Mouse (Mus musculus): ENCODE data around the gene Foxn2. TPM values are rescaled to one million over a fixed set of nuclear protein-coding genes. Genes with fewer than 3 reads are reported as not detected.

Gene Foxn2
- 7.5 and 8.8 TPM in 2 replicates for polyA plus RNA-seq (2015; fragmentation: Nextera tagmentation; extraction: Ambion mirVana)

- Histone ChIP-seq H3K36me3 (no peaks in the 10 kb centered on the region), H3K4me2 (peak within 1 kb of the TSS; percentile 84), H3K27ac (peak within 1 kb of the TSS; percentile 92), H3K4me1 (replicated peaks) (peaks cover 12% of the 10 kb centered on the region), H3K27me3 (no peaks in the 10 kb centered on the region), H3K9me3 (replicated peaks) (no peaks in the 10 kb centered on the region), H3K9ac (peak within 1 kb of the TSS; percentile 87), H3K4me3 (peak within 1 kb of the TSS; percentile 82)
- peak; percentile 91 for ATAC-seq (replicated peaks; ENCODE audit: insufficient number of reproducible peaks, insufficient read depth, low FRiP score, low read depth)
- under 1% methylated on average over 45 of the region's 93 CpGs for WGBS
Observed at GRCm38 (mm10) chr17:88440285-88441000, at the start of gene Foxn2. Foxn2 (plus strand) TSS chr17:88440711.

GRCm38 (mm10) chr17:88397501-88397900 lies 43.0 kb upstream of the Foxn2 start:
- H3K36me3 ChIP-seq, result no peaks in the 10 kb centered on the region
- no peaks in the 10 kb centered on the region for H3K27me3 ChIP-seq
- ATAC-seq (replicated peaks; ENCODE audit: insufficient number of reproducible peaks, insufficient read depth, low FRiP score, low read depth), result no peak
- H3K27ac ChIP-seq, result no peak overlapping the region
- H3K4me2 ChIP-seq, result no peak overlapping the region
- WGBS, result 75% methylated on average over 6 of the region's 6 CpGs
- H3K4me3 ChIP-seq, result no peak overlapping the region
- no peak overlapping the region for H3K9ac ChIP-seq
- no peaks in the 10 kb centered on the region for H3K9me3 ChIP-seq (replicated peaks)
- H3K4me1 ChIP-seq (replicated peaks), result no peaks in the 10 kb centered on the region

GRCm38 (mm10) chr17:88398090-88398489 lies 42.4 kb upstream of the Foxn2 start:
- Histone ChIP-seq H3K36me3 (no peaks in the 10 kb centered on the region), H3K4me2 (no peak overlapping the region), H3K27ac (no peak overlapping the region), H3K9ac (no peak overlapping the region), H3K4me3 (no peak overlapping the region), H3K27me3 (0 out of 2 replicates have a peak, but pooled peaks cover under 1% of the 10 kb centered on the region), H3K4me1 (replicated peaks) (no peaks in the 10 kb centered on the region), H3K9me3 (replicated peaks) (no peaks in the 10 kb centered on the region)
- ATAC-seq (replicated peaks; ENCODE audit: insufficient number of reproducible peaks, insufficient read depth, low FRiP score, low read depth), result no peak
- 92% methylated on average over 6 of the region's 6 CpGs for WGBS

GRCm38 (mm10) chr17:88398854-88399253 lies 41.7 kb upstream of the Foxn2 start:
- ATAC-seq (replicated peaks; ENCODE audit: insufficient number of reproducible peaks, insufficient read depth, low FRiP score, low read depth), result no peak
- no peak overlapping the region for H3K4me2 ChIP-seq
- 0 out of 2 replicates have a peak, but pooled peaks cover 2% of the 10 kb centered on the region for H3K27me3 ChIP-seq
- no peaks in the 10 kb centered on the region for H3K4me1 ChIP-seq (replicated peaks)
- no peaks in the 10 kb centered on the region for H3K36me3 ChIP-seq
- H3K9me3 ChIP-seq (replicated peaks), result no peaks in the 10 kb centered on the region
- no peak overlapping the region for H3K27ac ChIP-seq
- WGBS, result 72% methylated on average over 4 of the region's 4 CpGs
- H3K4me3 ChIP-seq, result no peak overlapping the region
- H3K9ac ChIP-seq, result no peak overlapping the region

GRCm38 (mm10) chr17:88400122-88400521 lies 40.4 kb upstream of the Foxn2 start:
- 61% methylated on average over 6 of the region's 6 CpGs for WGBS

GRCm38 (mm10) chr17:88400702-88401475 lies 39.6 kb upstream of the Foxn2 start:
- H3K4me1 ChIP-seq (replicated peaks), result no peaks in the 10 kb centered on the region; the same call in 1 of the 2 replicates
- 0 out of 2 replicates have a peak, but pooled peaks cover 2% of the 10 kb centered on the region for H3K27me3 ChIP-seq
- H3K4me3 ChIP-seq, result no peak overlapping the region
- WGBS, result 68% methylated on average over 15 of the region's 15 CpGs
- H3K9ac ChIP-seq, result no peak overlapping the region
- H3K4me2 ChIP-seq, result no peak overlapping the region
- H3K36me3 ChIP-seq, result no peaks in the 10 kb centered on the region
- no peak overlapping the region for H3K27ac ChIP-seq
- H3K9me3 ChIP-seq (replicated peaks), result no peaks in the 10 kb centered on the region
- ATAC-seq (replicated peaks; ENCODE audit: insufficient number of reproducible peaks, insufficient read depth, low FRiP score, low read depth), result no peak

More at GRCm38 (mm10) chr17:88400122-88400521, 40.4 kb upstream of the Foxn2 start:
- Histone ChIP-seq H3K36me3 (no peaks in the 10 kb centered on the region), H3K4me1 (replicated peaks) (no peaks in the 10 kb centered on the region; the same call in 1 of the 2 replicates), H3K9ac (no peak overlapping the region), H3K27me3 (0 out of 2 replicates have a peak, but pooled peaks cover 2% of the 10 kb centered on the region), H3K9me3 (replicated peaks) (no peaks in the 10 kb centered on the region), H3K27ac (no peak overlapping the region), H3K4me2 (no peak overlapping the region), H3K4me3 (no peak overlapping the region)
- no peak for ATAC-seq (replicated peaks; ENCODE audit: insufficient number of reproducible peaks, insufficient read depth, low FRiP score, low read depth)

- no peak for ATAC-seq (replicated peaks; ENCODE audit: insufficient number of reproducible peaks, insufficient read depth, low FRiP score, low read depth)
- no peak overlapping the region for H3K27ac ChIP-seq
- no peaks in the 10 kb centered on the region for H3K36me3 ChIP-seq
- H3K9ac ChIP-seq, result no peak overlapping the region
- 69% methylated on average over 6 of the region's 6 CpGs for WGBS
- H3K4me2 ChIP-seq, result no peak overlapping the region
- H3K9me3 ChIP-seq (replicated peaks), result no peaks in the 10 kb centered on the region
- H3K4me1 ChIP-seq (replicated peaks), result no peaks in the 10 kb centered on the region; the same call in 1 of the 2 replicates
- no peak overlapping the region for H3K4me3 ChIP-seq
- H3K27me3 ChIP-seq, result 0 out of 2 replicates have a peak, but pooled peaks cover 2% of the 10 kb centered on the region
Observed at GRCm38 (mm10) chr17:88403269-88403668, 37.2 kb upstream of the Foxn2 start.

GRCm38 (mm10) chr17:88404471-88404870 lies 36.0 kb upstream of the Foxn2 start:
- Histone ChIP-seq H3K4me2 (peak overlapping the region; percentile 53), H3K36me3 (no peaks in the 10 kb centered on the region), H3K9ac (no peak overlapping the region), H3K27ac (no peak overlapping the region), H3K9me3 (replicated peaks) (no peaks in the 10 kb centered on the region), H3K4me1 (replicated peaks) (no peaks in the 10 kb centered on the region; the same call in 1 of the 2 replicates), H3K4me3 (peak overlapping the region; percentile 28; the same call in 1 of the 2 replicates), H3K27me3 (0 out of 2 replicates have a peak, but pooled peaks cover 2% of the 10 kb centered on the region)
- WGBS, result 27% methylated on average over 6 of the region's 6 CpGs
- no peak for ATAC-seq (replicated peaks; ENCODE audit: insufficient number of reproducible peaks, insufficient read depth, low FRiP score, low read depth)

- Histone ChIP-seq H3K4me2 (peak overlapping the region; percentile 53), H3K36me3 (no peaks in the 10 kb centered on the region), H3K4me3 (peak overlapping the region; percentile 28), H3K9me3 (replicated peaks) (no peaks in the 10 kb centered on the region), H3K27me3 (0 out of 2 replicates have a peak, but pooled peaks cover 2% of the 10 kb centered on the region), H3K9ac (no peak overlapping the region), H3K27ac (no peak overlapping the region), H3K4me1 (replicated peaks) (no peaks in the 10 kb centered on the region; the same call in 1 of the 2 replicates)
- 27% methylated on average over 19 of the region's 19 CpGs for WGBS
- ATAC-seq (replicated peaks; ENCODE audit: insufficient number of reproducible peaks, insufficient read depth, low FRiP score, low read depth), result no peak
Observed at GRCm38 (mm10) chr17:88405076-88405475, 35.4 kb upstream of the Foxn2 start.

- 90% methylated on average over 3 of the region's 3 CpGs for WGBS
- H3K9ac ChIP-seq, result no peak overlapping the region
- no peak for ATAC-seq (replicated peaks; ENCODE audit: insufficient number of reproducible peaks, insufficient read depth, low FRiP score, low read depth)
- H3K36me3 ChIP-seq, result no peaks in the 10 kb centered on the region
- H3K27me3 ChIP-seq, result no peaks in the 10 kb centered on the region
- peaks cover 2% of the 10 kb centered on the region; the same call in 1 of the 2 replicates for H3K4me1 ChIP-seq (replicated peaks)
- H3K4me2 ChIP-seq, result no peak overlapping the region
- H3K9me3 ChIP-seq (replicated peaks), result no peaks in the 10 kb centered on the region
- no peak overlapping the region for H3K27ac ChIP-seq
- no peak overlapping the region for H3K4me3 ChIP-seq
Observed at GRCm38 (mm10) chr17:88409706-88410105, 30.8 kb upstream of the Foxn2 start.

GRCm38 (mm10) chr17:88413155-88413836 lies 27.2 kb upstream of the Foxn2 start:
- no peaks in the 10 kb centered on the region for H3K9me3 ChIP-seq (replicated peaks)
- H3K36me3 ChIP-seq, result no peaks in the 10 kb centered on the region
- 85% methylated on average over 1 of the region's 1 CpGs for WGBS

More at GRCm38 (mm10) chr17:88413155-88413836, 27.2 kb upstream of the Foxn2 start:
- H3K27ac ChIP-seq, result no peak overlapping the region
- peaks cover 2% of the 10 kb centered on the region; the same call in 1 of the 2 replicates for H3K4me1 ChIP-seq (replicated peaks)
- ATAC-seq (replicated peaks; ENCODE audit: insufficient number of reproducible peaks, insufficient read depth, low FRiP score, low read depth), result no peak
- H3K4me2 ChIP-seq, result no peak overlapping the region
- H3K9ac ChIP-seq, result no peak overlapping the region
- H3K27me3 ChIP-seq, result no peaks in the 10 kb centered on the region
- H3K4me3 ChIP-seq, result no peak overlapping the region
